Mouse (Mus musculus): Measurements from ENCODE around the gene Gm10447.

DNA sequence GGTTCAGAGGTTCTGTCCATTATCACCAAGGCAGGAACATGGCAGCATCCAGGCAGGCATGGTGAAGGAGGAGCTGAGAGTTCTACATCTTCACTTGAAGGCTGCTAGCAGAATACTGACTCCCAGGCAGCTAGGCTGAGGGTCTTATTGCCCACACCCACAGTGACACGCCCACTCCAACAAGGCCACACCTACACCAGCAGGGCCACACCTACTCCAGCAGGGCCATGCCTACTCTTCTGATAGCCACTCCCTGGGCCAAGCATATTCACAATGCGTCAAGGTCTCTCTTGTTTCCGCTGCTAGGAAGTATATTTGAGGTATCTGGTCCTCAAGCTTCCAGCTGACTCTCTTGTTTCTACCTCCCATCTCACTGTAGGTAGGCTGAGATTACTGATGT, 2.1 kb upstream of the Gm10447 start:
- no peak for TF ChIP-seq CTCF (IDR thresholded peaks at IDR 0.05; ENCODE audit: insufficient read depth, low read depth, low read length)
- no peak for TF ChIP-seq POLR2A (IDR thresholded peaks at IDR 0.05; ENCODE audit: insufficient read depth, low read depth, low read length)

Measured in olfactory bulb, adult 2 months (tissue).